Mouse (Mus musculus) spleen, adult 18-20 months (tissue): ENCODE results near the gene March5.
A peak's percentile ranks its signal among the peaks of the same experiment; 100 is the strongest.
"Not testable (repeated sequence)": the region's sequence is repeated elsewhere in the genome, so short reads cannot be mapped to it uniquely, and the experiment has no call there.

Source experiments
- DNase-seq, 2 experiments: peaks; one replicate each; pipeline ENCODE4 v3.0.0; 2022; ENCODE audit warnings: mixed read lengths in 2 of 2

Gene March5

GRCm38 (mm10) chr19:37207303-37208175 lies at the start of gene March5:
TSS of gene March5 (plus strand) at chr19:37207543.
- peak; percentile 82 to 89 for DNase-seq

GRCm38 (mm10) chr19:37172096-37172495 lies 35.2 kb upstream of the March5 start:
- DNase-seq, result no peak

- no peak for DNase-seq
Observed at GRCm38 (mm10) chr19:37172566-37173130, 34.7 kb upstream of the March5 start.

GRCm38 (mm10) chr19:37173331-37174115 lies 33.8 kb upstream of the March5 start:
- no peak for DNase-seq

GRCm38 (mm10) chr19:37174116-37174715 lies 33.1 kb upstream of the March5 start:
- DNase-seq, result peak; percentile 13 to 34

GRCm38 (mm10) chr19:37174716-37175435 lies 32.5 kb upstream of the March5 start:
- peak; percentile 8 to 41 for DNase-seq

GRCm38 (mm10) chr19:37175436-37175805 lies 31.9 kb upstream of the March5 start:
- DNase-seq, result peak in 1 of 2 experiments; percentile 33

- DNase-seq, result no peak
Observed at GRCm38 (mm10) chr19:37175919-37176318, 31.4 kb upstream of the March5 start.

- no peak for DNase-seq
Observed at GRCm38 (mm10) chr19:37176879-37177462, 30.4 kb upstream of the March5 start.

GRCm38 (mm10) chr19:37177819-37178708 lies 29.3 kb upstream of the March5 start:
- no peak for DNase-seq

- DNase-seq, result no peak
Observed at GRCm38 (mm10) chr19:37188366-37188948, 18.9 kb upstream of the March5 start.

GRCm38 (mm10) chr19:37192475-37193058 lies 14.8 kb upstream of the March5 start:
- DNase-seq, result no peak

GRCm38 (mm10) chr19:37198165-37198880 lies 9.0 kb upstream of the March5 start:
- no peak for DNase-seq

GRCm38 (mm10) chr19:37199889-37200288 lies 7.5 kb upstream of the March5 start:
- DNase-seq, result no peak

GRCm38 (mm10) chr19:37203371-37203770 lies 4.0 kb upstream of the March5 start:
- no peak for DNase-seq

GRCm38 (mm10) chr19:37205155-37205554 lies 2.2 kb upstream of the March5 start:
- not testable (repeated sequence) for DNase-seq

GRCm38 (mm10) chr19:37206641-37207302 lies 571 bp upstream of the March5 start:
- DNase-seq, result no peak

GRCm38 (mm10) chr19:37208176-37208755 lies 923 bp downstream of the March5 start, which contains the start of gene Cpeb3:
TSS of gene Cpeb3 (minus strand) at chr19:37208601.
- peak in 1 of 2 experiments; percentile 11 for DNase-seq
